Mouse (Mus musculus): ENCODE data around the gene Mmp14.

DNA sequence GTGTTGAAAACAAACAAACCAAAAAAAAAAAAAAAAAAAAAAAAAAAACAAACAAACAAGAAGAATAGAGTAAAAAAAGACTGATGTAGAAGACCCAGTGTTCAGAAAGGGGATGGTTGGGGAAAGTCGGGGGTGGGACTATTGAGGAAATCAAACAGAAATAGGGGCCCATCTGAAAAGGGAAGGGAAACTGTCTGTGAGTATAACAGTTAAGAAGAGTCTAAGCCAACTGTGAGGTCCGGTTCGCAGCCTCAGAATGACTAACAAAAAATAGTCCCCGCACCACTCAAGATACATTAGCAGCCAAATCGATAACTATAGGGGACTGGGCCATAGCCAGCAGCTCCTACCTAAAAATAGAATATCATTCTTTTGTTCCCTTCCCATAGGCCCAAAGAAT is 61.8 kb downstream of the Mmp14 start:
- TF ChIP-seq CTCF (IDR thresholded peaks at IDR 0.05; ENCODE audit: control insufficient read depth, insufficient read depth, low read length) (no peak), POLR2A (IDR thresholded peaks at IDR 0.05; ENCODE audit: borderline replicate concordance, control insufficient read depth, low read depth, low read length) (no peak)
